In genomic region chr10:88384081-88384480, GRCm38 (mm10) we compare ENCODE assay signal across 14 mouse cellular contexts.
"Had no signal": no experiment of that assay in that cellular context is flagged by ENCODE, and none has a peak within 500 bp of the region (broad histone marks: within the 10 kb centered on the region; RNA-seq: fewer than 3 reads in every experiment).

No protein-coding gene starts in this region.

- H3K4me3 ChIP-seq: layer of hippocampus, adult 2 months; limb, embryonic 12.5 days; liver, embryonic 15.5 days; midbrain, embryonic 10.5 days; neural tube, embryonic 13.5 days had no signal

- H3K27me3 ChIP-seq: limb, embryonic 12.5 days; liver, embryonic 15.5 days; neural tube, embryonic 13.5 days had no signal

- H3K27ac ChIP-seq: kidney, postnatal 0 days; limb, embryonic 12.5 days; liver, embryonic 15.5 days; midbrain, embryonic 10.5 days; neural tube, embryonic 13.5 days had no signal

- DNase-seq: kidney, adult 18-20 months; kidney, postnatal 4 days; lung, adult 2 months; retina, postnatal 1 day; right cerebral cortex, postnatal 4 days; spleen, adult 18-20 months; thymus, adult 2 months; thymus, postnatal 36 days had no signal

- H3K36me3 ChIP-seq: limb, embryonic 12.5 days; liver, embryonic 15.5 days; midbrain, embryonic 10.5 days; neural tube, embryonic 13.5 days had no signal

- H3K9ac ChIP-seq: limb, embryonic 12.5 days; liver, embryonic 15.5 days; neural tube, embryonic 13.5 days had no signal
